Mouse (Mus musculus): ENCODE results near the gene Kras. TPM values are rescaled to one million over a fixed set of nuclear protein-coding genes. Genes with fewer than 3 reads are reported as not detected.
A peak's percentile ranks its signal among the peaks of the same experiment; 100 is the strongest.

Gene Kras
- polyA plus RNA-seq, 1 experiment from 2014 or later = 74.9 TPM

GRCm38 (mm10) chr6:145273971-145274620 is 24.1 kb upstream of the Kras start:
- H3K4me2 ChIP-seq (replicated peaks) = no peak overlapping the region
- ATAC-seq (ENCODE audit: low FRiP score, low read depth) = no peak
- WGBS = 71% methylated on average over 12 of the region's 12 CpGs
- no peaks in the 10 kb centered on the region for H3K9me3 ChIP-seq
- H3K4me1 ChIP-seq = peaks cover 11% of the 10 kb centered on the region
- H3K27me3 ChIP-seq = no peaks in the 10 kb centered on the region
- no peak overlapping the region for H3K4me3 ChIP-seq
- H3K36me3 ChIP-seq = no peaks in the 10 kb centered on the region
- no peak overlapping the region for H3K27ac ChIP-seq
- no peak overlapping the region for H3K9ac ChIP-seq

GRCm38 (mm10) chr6:145272142-145272937 is 22.3 kb upstream of the Kras start:
- 83% methylated on average over 10 of the region's 10 CpGs for WGBS
- ATAC-seq (ENCODE audit: low FRiP score, low read depth) = no peak
- peaks cover 11% of the 10 kb centered on the region for H3K4me1 ChIP-seq

GRCm38 (mm10) chr6:145269313-145269845 is 19.3 kb upstream of the Kras start:
- H3K4me2 ChIP-seq (replicated peaks) = no peak overlapping the region
- no peak for ATAC-seq (ENCODE audit: low FRiP score, low read depth)
- WGBS = 83% methylated on average over 4 of the region's 4 CpGs

More at GRCm38 (mm10) chr6:145272142-145272937, 22.3 kb upstream of the Kras start:
- Histone ChIP-seq H3K9ac (no peak overlapping the region), H3K4me3 (no peak overlapping the region), H3K4me2 (replicated peaks) (no peak overlapping the region), H3K27me3 (no peaks in the 10 kb centered on the region), H3K36me3 (no peaks in the 10 kb centered on the region), H3K27ac (no peak overlapping the region), H3K9me3 (no peaks in the 10 kb centered on the region)

GRCm38 (mm10) chr6:145267692-145268091 is 17.7 kb upstream of the Kras start:
- no peaks in the 10 kb centered on the region for H3K36me3 ChIP-seq
- H3K4me3 ChIP-seq = no peak overlapping the region
- no peaks in the 10 kb centered on the region for H3K9me3 ChIP-seq
- H3K27me3 ChIP-seq = no peaks in the 10 kb centered on the region
- H3K4me1 ChIP-seq = no peaks in the 10 kb centered on the region
- H3K4me2 ChIP-seq (replicated peaks) = no peak overlapping the region
- ATAC-seq (ENCODE audit: low FRiP score, low read depth) = no peak
- 88% methylated on average over 6 of the region's 6 CpGs for WGBS
- no peak overlapping the region for H3K27ac ChIP-seq
- H3K9ac ChIP-seq = no peak overlapping the region

More at GRCm38 (mm10) chr6:145269313-145269845, 19.3 kb upstream of the Kras start:
- Histone ChIP-seq H3K36me3 (no peaks in the 10 kb centered on the region), H3K9ac (no peak overlapping the region), H3K27me3 (no peaks in the 10 kb centered on the region), H3K4me1 (no peaks in the 10 kb centered on the region), H3K27ac (no peak overlapping the region), H3K9me3 (no peaks in the 10 kb centered on the region), H3K4me3 (no peak overlapping the region)

GRCm38 (mm10) chr6:145262314-145262713 is 12.3 kb upstream of the Kras start:
- no peak for ATAC-seq (ENCODE audit: low FRiP score, low read depth)
- Histone ChIP-seq H3K4me1 (peaks cover 17% of the 10 kb centered on the region; the same call in 1 of the 2 replicates), H3K9ac (no peak overlapping the region), H3K9me3 (no peaks in the 10 kb centered on the region), H3K36me3 (no peaks in the 10 kb centered on the region), H3K27ac (no peak overlapping the region), H3K4me3 (no peak overlapping the region), H3K27me3 (no peaks in the 10 kb centered on the region), H3K4me2 (replicated peaks) (no peak overlapping the region)
- WGBS = 86% methylated on average over 7 of the region's 7 CpGs

- 21% methylated on average over 2 of the region's 2 CpGs for WGBS
- Histone ChIP-seq H3K36me3 (no peaks in the 10 kb centered on the region), H3K9ac (no peak overlapping the region), H3K4me1 (peaks cover 31% of the 10 kb centered on the region), H3K9me3 (no peaks in the 10 kb centered on the region), H3K4me2 (replicated peaks) (0 out of 2 replicates have a peak overlapping the region, but pooled peaks have one; percentile 11), H3K27ac (peak overlapping the region; percentile 45; the same call in 1 of the 2 replicates), H3K4me3 (no peak overlapping the region), H3K27me3 (no peaks in the 10 kb centered on the region)
- ATAC-seq (ENCODE audit: low FRiP score, low read depth) = no peak
Measured at GRCm38 (mm10) chr6:145256701-145257073, 6.6 kb upstream of the Kras start.

- H3K27me3 ChIP-seq = no peaks in the 10 kb centered on the region
- WGBS = 58% methylated on average over 13 of the region's 13 CpGs
- ATAC-seq (ENCODE audit: low FRiP score, low read depth) = no peak
- peaks cover 31% of the 10 kb centered on the region for H3K4me1 ChIP-seq
- no peak overlapping the region for H3K9ac ChIP-seq
- peak overlapping the region; percentile 45; the same call in 1 of the 2 replicates for H3K27ac ChIP-seq
- no peak overlapping the region for H3K4me3 ChIP-seq
- H3K9me3 ChIP-seq = no peaks in the 10 kb centered on the region
- 0 out of 2 replicates have a peak overlapping the region, but pooled peaks have one; percentile 11 for H3K4me2 ChIP-seq (replicated peaks)
- H3K36me3 ChIP-seq = no peaks in the 10 kb centered on the region
Measured at GRCm38 (mm10) chr6:145255952-145256700, 6.1 kb upstream of the Kras start.

GRCm38 (mm10) chr6:145250820-145251219 is 781 bp upstream of the Kras start:
- WGBS = 13% methylated on average over 16 of the region's 16 CpGs
- peak; percentile 9 for ATAC-seq (ENCODE audit: low FRiP score, low read depth)

GRCm38 (mm10) chr6:145249291-145250184 is 501 bp downstream of the Kras start:
- Histone ChIP-seq H3K9me3 (no peaks in the 10 kb centered on the region), H3K4me3 (peak overlapping the region; percentile 90), H3K4me1 (peaks cover 23% of the 10 kb centered on the region), H3K4me2 (replicated peaks) (peak overlapping the region; percentile 85), H3K36me3 (peaks cover 7% of the 10 kb centered on the region), H3K27me3 (no peaks in the 10 kb centered on the region), H3K9ac (peak overlapping the region; percentile 95), H3K27ac (peak overlapping the region; percentile 84)
- WGBS = under 1% methylated on average over 66 of the region's 124 CpGs
- ATAC-seq (ENCODE audit: low FRiP score, low read depth) = peak; percentile 22; the same call in 1 of the 2 replicates

More at GRCm38 (mm10) chr6:145250820-145251219, 781 bp upstream of the Kras start:
- Histone ChIP-seq H3K27me3 (no peaks in the 10 kb centered on the region), H3K4me2 (replicated peaks) (peak overlapping the region; percentile 85), H3K27ac (peak overlapping the region; percentile 84), H3K9ac (peak overlapping the region; percentile 95), H3K4me3 (peak overlapping the region; percentile 90), H3K4me1 (peaks cover 23% of the 10 kb centered on the region), H3K9me3 (no peaks in the 10 kb centered on the region), H3K36me3 (no peaks in the 10 kb centered on the region)

GRCm38 (mm10) chr6:145247886-145248285 is 2.2 kb downstream of the Kras start:
- no peak overlapping the region for H3K27ac ChIP-seq
- peak overlapping the region; percentile 46 for H3K4me2 ChIP-seq (replicated peaks)
- 66% methylated on average over 3 of the region's 3 CpGs for WGBS
- no peak for ATAC-seq (ENCODE audit: low FRiP score, low read depth)
- H3K4me1 ChIP-seq = peaks cover 23% of the 10 kb centered on the region
- H3K9me3 ChIP-seq = no peaks in the 10 kb centered on the region
- peaks cover 16% of the 10 kb centered on the region for H3K36me3 ChIP-seq
- H3K9ac ChIP-seq = peak overlapping the region; percentile 48; the same call in 1 of the 2 replicates
- no peaks in the 10 kb centered on the region for H3K27me3 ChIP-seq
- H3K4me3 ChIP-seq = peak overlapping the region; percentile 24

GRCm38 (mm10) chr6:145246841-145247240 is 3.2 kb downstream of the Kras start:
- no peak for ATAC-seq (ENCODE audit: low FRiP score, low read depth)
- Histone ChIP-seq H3K4me3 (no peak overlapping the region), H3K9ac (no peak overlapping the region), H3K9me3 (no peaks in the 10 kb centered on the region), H3K36me3 (peaks cover 16% of the 10 kb centered on the region), H3K27me3 (no peaks in the 10 kb centered on the region), H3K4me2 (replicated peaks) (no peak overlapping the region), H3K4me1 (peaks cover 23% of the 10 kb centered on the region), H3K27ac (no peak overlapping the region)
- WGBS = 86% methylated on average over 5 of the region's 5 CpGs
